Mouse (Mus musculus): ENCODE measurements around the gene Chst14.

Chst14 gene

GRCm38 (mm10) chr2:118969585-118970147, 43.4 kb downstream of the Chst14 start:
- no peak for DNase-seq (ENCODE audit: low spot score)

- no peak for DNase-seq (ENCODE audit: low spot score)
Observed at GRCm38 (mm10) chr2:118972048-118972447, 45.8 kb downstream of the Chst14 start.

GRCm38 (mm10) chr2:118972687-118973376, 46.5 kb downstream of the Chst14 start:
- DNase-seq (ENCODE audit: low spot score) = peak; percentile 85

- no peak for DNase-seq (ENCODE audit: low spot score)
Observed at GRCm38 (mm10) chr2:118975855-118976254, 49.6 kb downstream of the Chst14 start.

- DNase-seq (ENCODE audit: low spot score) = peak; percentile 86
Observed at GRCm38 (mm10) chr2:118976282-118976929, 50.1 kb downstream of the Chst14 start.

- DNase-seq (ENCODE audit: low spot score) = no peak
Observed at GRCm38 (mm10) chr2:118976941-118977340, 50.6 kb downstream of the Chst14 start.

- DNase-seq (ENCODE audit: low spot score) = no peak
Observed at GRCm38 (mm10) chr2:118978064-118978463, 51.8 kb downstream of the Chst14 start.
